Mouse (Mus musculus) hindbrain, embryonic 14.5 days (tissue): ENCODE measurements around the gene Wnk2. TPM values are rescaled to one million over a fixed set of nuclear protein-coding genes. Genes with fewer than 3 reads are reported as not detected.
A peak's percentile ranks its signal among the peaks of the same experiment; 100 is the strongest.

Experiments
- ATAC-seq: fragments of 200-750 bp; cut with Nextera tagmentation; 2 replicates; pipeline ENCODE4 v1.8.0; 2017; ENCODE audit warnings: moderate number of reproducible peaks, mild to moderate bottlenecking, moderate TSS enrichment, moderate library complexity; ENCODE audit not compliant: low FRiP score
- DNase-seq: peaks from one replicate; pipeline ENCODE4 v3.0.0-alpha.2; 2015; ENCODE audit warnings: low spot score
- H3K27ac ChIP-seq: fragments of 300-500 bp; sonication (generic); 2 replicates; pipeline ENCODE4 v1.5.1; 2014; ENCODE audit warnings: mild to moderate bottlenecking, moderate library complexity
- H3K27me3 ChIP-seq: fragments of 300-500 bp; sonication (generic); 2 replicates; pipeline ENCODE4 v1.6.1; 2014; ENCODE audit warnings: mild to moderate bottlenecking, low read length, mixed read lengths; ENCODE audit not compliant: control insufficient read depth, insufficient read depth
- H3K36me3 ChIP-seq: fragments of 300-500 bp; sonication (generic); replicated peaks from 2 replicates; pipeline ENCODE4 v1.6.1; 2014; ENCODE audit not compliant: control insufficient read depth, insufficient read depth
- H3K4me1 ChIP-seq: fragments of 300-500 bp; sonication (generic); replicated peaks from 2 replicates; pipeline ENCODE4 v1.6.1; 2014; ENCODE audit warnings: antibody characterized with exemption, low read length, mixed read lengths; ENCODE audit not compliant: control insufficient read depth, insufficient read depth
- H3K4me2 ChIP-seq: fragments of 300-500 bp; sonication (generic); replicated peaks from 2 replicates; pipeline ENCODE4 v1.6.1; 2014; ENCODE audit warnings: mild to moderate bottlenecking, moderate library complexity
- H3K4me3 ChIP-seq: fragments of 300-500 bp; sonication (generic); replicated peaks from 2 replicates; pipeline ENCODE4 v1.5.1; 2014; ENCODE audit warnings: mild to moderate bottlenecking, low read length
- H3K9ac ChIP-seq: fragments of 300-500 bp; sonication (generic); 2 replicates; pipeline ENCODE4 v1.6.1; 2014
- H3K9me3 ChIP-seq: fragments of 300-500 bp; sonication (generic); 2 replicates; pipeline ENCODE4 v1.6.1; 2016; ENCODE audit warnings: low read length; ENCODE audit not compliant: control insufficient read depth
- WGBS: fragments of 180-500 bp; shearing (Covaris S2); extraction: QIAGEN DNeasy Blood & Tissue Kit; methylation state at CpG from one replicate; pipeline ENCODE4 v1.1.7; 2014; 5-methylcytosine and 5-hydroxymethylcytosine counted together
- polyA plus RNA-seq: library from polyadenylated mRNA; unstranded; fragments of >200 nt; fragmentation: Nextera tagmentation; extraction: Ambion mirVana; gene quantifications from 2 replicates; pipeline ENCODE4 v1.2.1, GENCODE M21; 2014

The Wnk2 gene
- polyA plus RNA-seq, 1 experiment from 2014 or later: 28.0 TPM

- Histone ChIP-seq H3K4me1 (0 out of 2 replicates have a peak, but pooled peaks cover 7% of the 10 kb centered on the region), H3K27ac (no peak overlapping the region), H3K36me3 (no peaks in the 10 kb centered on the region), H3K9me3 (no peaks in the 10 kb centered on the region), H3K4me2 (no peak overlapping the region), H3K9ac (no peak overlapping the region), H3K27me3 (no peaks in the 10 kb centered on the region), H3K4me3 (no peak overlapping the region)
- DNase-seq (no peak), ATAC-seq (no peak)
- WGBS: 67% methylated on average over 1 of the region's 1 CpGs
Measured at GRCm38 (mm10) chr13:49180691-49181090, 32.9 kb upstream of the Wnk2 start.

DNA sequence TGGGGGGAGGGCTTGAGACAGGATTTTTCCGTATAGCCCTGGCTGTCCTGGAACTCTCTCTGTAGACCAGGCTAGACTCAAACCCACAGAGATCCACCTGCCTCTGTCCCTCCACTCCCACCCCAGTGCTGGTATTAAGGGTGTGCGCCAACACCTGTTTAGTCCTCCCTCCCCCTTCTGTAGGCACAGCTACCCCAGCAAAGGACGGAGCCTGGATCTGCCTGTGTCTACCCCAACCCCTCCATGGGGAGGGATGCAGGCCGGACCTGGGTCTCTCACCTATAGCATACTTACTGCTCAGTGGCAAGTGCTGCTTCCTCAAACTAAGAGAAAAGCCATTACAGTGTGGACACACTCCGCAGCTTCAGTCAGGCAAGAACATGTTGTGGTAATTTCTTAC lies 32.5 kb upstream of the Wnk2 start:
- H3K27ac ChIP-seq: no peak overlapping the region
- ATAC-seq: no peak

GRCm38 (mm10) chr13:49178839-49179585 lies 31.2 kb upstream of the Wnk2 start:
- Histone ChIP-seq H3K36me3 (no peaks in the 10 kb centered on the region), H3K9me3 (no peaks in the 10 kb centered on the region), H3K4me2 (no peak overlapping the region), H3K4me1 (0 out of 2 replicates have a peak, but pooled peaks cover 7% of the 10 kb centered on the region), H3K9ac (no peak overlapping the region), H3K27me3 (no peaks in the 10 kb centered on the region), H3K4me3 (no peak overlapping the region), H3K27ac (0 out of 2 replicates have a peak overlapping the region, but pooled peaks have one; percentile 51)
- DNase-seq (peak; percentile 78), ATAC-seq (peak; percentile 90)
- 57% methylated on average over 19 of the region's 19 CpGs for WGBS

More for the DNA sequence above, 32.5 kb upstream of the Wnk2 start:
- DNase-seq: no peak
- Histone ChIP-seq H3K4me1 (0 out of 2 replicates have a peak, but pooled peaks cover 7% of the 10 kb centered on the region), H3K4me2 (no peak overlapping the region), H3K27me3 (no peaks in the 10 kb centered on the region), H3K9me3 (no peaks in the 10 kb centered on the region), H3K4me3 (no peak overlapping the region), H3K9ac (no peak overlapping the region), H3K36me3 (no peaks in the 10 kb centered on the region)
- WGBS: 90% methylated on average over 5 of the region's 5 CpGs

- no peak overlapping the region for H3K4me2 ChIP-seq
- no peaks in the 10 kb centered on the region for H3K36me3 ChIP-seq
- 84% methylated on average over 10 of the region's 10 CpGs for WGBS
- H3K4me3 ChIP-seq: no peak overlapping the region
- H3K9ac ChIP-seq: no peak overlapping the region
- H3K4me1 ChIP-seq: 0 out of 2 replicates have a peak, but pooled peaks cover 7% of the 10 kb centered on the region
- H3K27me3 ChIP-seq: no peaks in the 10 kb centered on the region
- H3K27ac ChIP-seq: no peak overlapping the region
- DNase-seq (no peak), ATAC-seq (no peak)
- no peaks in the 10 kb centered on the region for H3K9me3 ChIP-seq
Measured at GRCm38 (mm10) chr13:49175509-49175908, 27.7 kb upstream of the Wnk2 start.

DNA sequence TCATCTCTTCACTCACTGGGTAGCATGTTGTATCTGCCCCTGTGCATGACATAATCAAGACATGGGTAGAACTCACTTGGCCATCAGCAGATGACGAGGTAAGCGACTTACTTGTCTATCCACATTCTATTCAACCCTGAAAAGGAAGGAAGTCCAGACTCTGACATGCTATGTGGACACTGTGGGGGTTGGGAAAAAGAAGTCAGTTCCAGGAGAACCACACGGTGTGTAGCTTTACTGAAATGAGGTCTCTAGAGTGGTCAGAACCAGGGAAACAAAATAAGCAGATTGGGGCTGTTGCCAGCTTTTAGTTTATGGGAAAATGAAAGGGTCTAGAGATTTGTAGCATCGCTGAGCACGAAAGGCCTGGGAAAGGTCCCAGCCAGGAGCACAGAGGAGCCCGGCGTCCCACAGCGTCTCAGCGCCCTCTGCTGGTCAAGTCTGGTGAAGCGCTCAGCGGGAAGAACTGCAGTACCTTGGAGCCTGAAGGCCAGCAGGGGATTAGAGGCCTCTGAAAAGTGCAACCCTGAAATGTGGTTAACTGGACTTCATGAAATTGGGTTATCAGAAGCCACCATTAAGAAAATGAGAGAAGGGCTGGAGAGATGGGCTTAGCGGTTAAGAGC lies 25.3 kb upstream of the Wnk2 start:
- Histone ChIP-seq H3K4me1 (no peaks in the 10 kb centered on the region), H3K9ac (no peak overlapping the region), H3K27me3 (no peaks in the 10 kb centered on the region), H3K27ac (no peak overlapping the region), H3K36me3 (no peaks in the 10 kb centered on the region), H3K9me3 (no peaks in the 10 kb centered on the region), H3K4me3 (no peak overlapping the region), H3K4me2 (no peak overlapping the region)
- peak; percentile 67 for ATAC-seq
- WGBS: 5% methylated on average over 12 of the region's 12 CpGs
- peak; percentile 87 for DNase-seq

DNA sequence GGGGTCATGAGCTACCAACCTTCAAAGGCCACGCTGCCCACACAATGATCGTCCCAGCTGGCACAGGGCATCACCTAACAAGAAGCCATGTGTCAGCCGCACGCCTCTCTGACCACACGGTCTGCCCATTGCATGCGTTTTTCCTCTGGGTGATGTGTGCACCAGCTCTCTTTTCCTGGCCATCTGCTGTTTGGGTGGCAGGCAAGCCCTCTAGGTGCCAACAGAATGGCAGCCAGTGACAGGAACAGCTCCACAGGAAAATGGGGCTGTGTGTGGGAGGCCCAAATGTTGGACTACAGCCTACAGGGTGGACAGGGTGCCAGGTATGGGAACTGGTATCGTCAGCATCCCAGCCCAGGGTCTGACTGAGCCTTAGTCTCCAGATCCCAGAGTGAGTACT lies 24.5 kb upstream of the Wnk2 start:
- peak; percentile 47; the same call in 1 of the 2 replicates for ATAC-seq

DNA sequence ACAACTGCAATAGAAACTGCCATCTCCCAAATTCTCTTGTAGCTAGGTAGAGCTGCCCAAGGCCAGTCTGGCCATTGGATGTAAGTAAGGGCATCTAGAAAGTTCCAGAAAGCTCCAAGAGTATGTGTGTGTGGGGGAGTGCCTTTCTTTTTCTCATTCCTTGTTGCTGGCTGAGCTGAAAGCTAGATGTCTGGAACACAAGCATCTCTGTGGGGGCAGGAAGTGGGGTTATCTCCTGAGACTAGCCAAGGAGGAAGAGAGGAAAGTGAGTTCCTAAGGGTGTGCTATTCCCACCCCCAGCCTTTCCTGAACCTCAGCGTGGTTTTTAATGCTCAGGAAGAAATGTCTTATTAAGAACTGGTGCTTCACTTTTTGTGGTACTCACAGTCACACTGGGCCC lies 23.9 kb upstream of the Wnk2 start:
- H3K9ac ChIP-seq: no peak overlapping the region
- H3K36me3 ChIP-seq: no peaks in the 10 kb centered on the region
- ATAC-seq: no peak
- no peak overlapping the region for H3K4me3 ChIP-seq
- H3K27ac ChIP-seq: no peak overlapping the region
- H3K9me3 ChIP-seq: no peaks in the 10 kb centered on the region
- no peak overlapping the region for H3K4me2 ChIP-seq
- no peaks in the 10 kb centered on the region for H3K4me1 ChIP-seq
- H3K27me3 ChIP-seq: no peaks in the 10 kb centered on the region
- 78% methylated on average over 1 of the region's 1 CpGs for WGBS
- no peak for DNase-seq

More for the DNA sequence above, 24.5 kb upstream of the Wnk2 start:
- H3K4me2 ChIP-seq: no peak overlapping the region
- no peaks in the 10 kb centered on the region for H3K4me1 ChIP-seq
- H3K36me3 ChIP-seq: no peaks in the 10 kb centered on the region
- WGBS: 75% methylated on average over 7 of the region's 7 CpGs
- H3K27ac ChIP-seq: no peak overlapping the region
- no peaks in the 10 kb centered on the region for H3K9me3 ChIP-seq
- H3K27me3 ChIP-seq: no peaks in the 10 kb centered on the region
- no peak overlapping the region for H3K4me3 ChIP-seq
- H3K9ac ChIP-seq: no peak overlapping the region
- DNase-seq: no peak

- no peak for DNase-seq
- WGBS: 96% methylated on average over 11 of the region's 11 CpGs
- Histone ChIP-seq H3K9ac (no peak overlapping the region), H3K4me1 (no peaks in the 10 kb centered on the region), H3K9me3 (no peaks in the 10 kb centered on the region), H3K4me2 (no peak overlapping the region), H3K27ac (no peak overlapping the region), H3K27me3 (no peaks in the 10 kb centered on the region), H3K36me3 (no peaks in the 10 kb centered on the region), H3K4me3 (no peak overlapping the region)
- ATAC-seq: no peak
Measured at GRCm38 (mm10) chr13:49170623-49171022, 22.8 kb upstream of the Wnk2 start.

DNA sequence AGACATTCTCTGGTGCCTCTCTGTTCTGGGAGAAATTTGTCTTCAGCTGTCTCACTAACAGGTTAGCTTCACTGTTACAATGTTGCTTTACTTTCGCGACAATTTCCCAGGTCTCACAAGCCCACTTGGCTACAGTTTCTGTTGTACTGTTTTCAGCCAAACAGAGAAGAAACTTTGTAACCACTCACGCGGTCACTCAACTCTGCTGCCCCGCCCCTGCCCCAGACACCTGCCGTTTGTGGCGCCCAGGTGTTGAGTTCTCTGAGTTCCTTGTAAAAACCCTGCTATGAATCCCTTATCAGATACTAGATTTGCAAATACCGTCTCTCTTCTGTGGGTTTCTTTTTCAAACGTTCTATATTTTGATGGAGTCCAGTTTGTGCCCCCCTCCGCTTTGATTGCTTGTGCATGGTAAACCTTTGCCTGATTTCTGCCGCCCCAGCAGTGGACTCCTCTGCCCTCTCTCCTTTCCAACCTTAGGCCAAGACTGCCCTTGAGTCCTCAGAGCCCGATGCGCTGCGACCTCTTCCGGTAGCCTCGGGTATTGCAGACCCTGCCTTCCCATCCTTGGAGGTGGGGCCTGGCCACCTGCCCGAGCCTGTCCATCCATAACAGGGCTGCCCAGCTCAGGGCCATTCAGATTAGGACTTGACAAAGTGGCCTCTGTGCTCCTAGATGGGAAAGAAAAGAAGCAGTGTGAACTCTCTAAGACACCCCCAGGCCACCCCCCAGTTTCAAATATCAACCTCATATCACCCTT lies 21.8 kb upstream of the Wnk2 start:
- 19% methylated on average over 17 of the region's 17 CpGs for WGBS
- no peaks in the 10 kb centered on the region for H3K27me3 ChIP-seq

More for the DNA sequence above, 21.8 kb upstream of the Wnk2 start:
- ATAC-seq: peak; percentile 54; the same call in 1 of the 2 replicates
- Histone ChIP-seq H3K36me3 (no peaks in the 10 kb centered on the region), H3K9ac (no peak overlapping the region), H3K4me2 (no peak overlapping the region), H3K4me1 (no peaks in the 10 kb centered on the region), H3K27ac (no peak overlapping the region), H3K9me3 (no peaks in the 10 kb centered on the region), H3K4me3 (no peak overlapping the region)
- peak; percentile 89 for DNase-seq
